Mouse (Mus musculus): ENCODE data around the gene Banf2.

Gene Banf2

GRCm38 (mm10) chr2:144026456-144026855 is 6.4 kb upstream of the Banf2 start:
- DNase-seq: no peak

DNA sequence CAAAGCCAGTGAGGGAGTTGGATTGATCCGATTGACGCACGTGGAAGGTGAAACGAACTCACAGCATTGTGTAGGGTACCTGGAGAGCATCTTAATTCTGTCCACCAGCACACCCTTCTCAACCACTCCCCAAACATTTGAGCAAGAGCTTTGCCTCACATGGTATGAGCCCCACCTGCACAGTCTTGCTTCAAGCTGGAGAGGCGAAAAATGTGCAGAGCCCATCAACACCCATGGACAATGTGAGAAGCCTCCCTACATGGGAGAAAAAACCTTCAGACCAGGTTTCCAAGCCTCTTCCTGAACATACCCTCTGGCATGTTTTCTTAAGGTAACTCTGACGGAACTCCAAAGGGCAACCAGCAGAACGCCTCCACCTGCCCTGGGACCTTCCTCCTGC is 2.1 kb upstream of the Banf2 start:
- no peak for DNase-seq

GRCm38 (mm10) chr2:144044726-144045125 is 11.9 kb downstream of the Banf2 start:
- DNase-seq: peak; percentile 88

DNA sequence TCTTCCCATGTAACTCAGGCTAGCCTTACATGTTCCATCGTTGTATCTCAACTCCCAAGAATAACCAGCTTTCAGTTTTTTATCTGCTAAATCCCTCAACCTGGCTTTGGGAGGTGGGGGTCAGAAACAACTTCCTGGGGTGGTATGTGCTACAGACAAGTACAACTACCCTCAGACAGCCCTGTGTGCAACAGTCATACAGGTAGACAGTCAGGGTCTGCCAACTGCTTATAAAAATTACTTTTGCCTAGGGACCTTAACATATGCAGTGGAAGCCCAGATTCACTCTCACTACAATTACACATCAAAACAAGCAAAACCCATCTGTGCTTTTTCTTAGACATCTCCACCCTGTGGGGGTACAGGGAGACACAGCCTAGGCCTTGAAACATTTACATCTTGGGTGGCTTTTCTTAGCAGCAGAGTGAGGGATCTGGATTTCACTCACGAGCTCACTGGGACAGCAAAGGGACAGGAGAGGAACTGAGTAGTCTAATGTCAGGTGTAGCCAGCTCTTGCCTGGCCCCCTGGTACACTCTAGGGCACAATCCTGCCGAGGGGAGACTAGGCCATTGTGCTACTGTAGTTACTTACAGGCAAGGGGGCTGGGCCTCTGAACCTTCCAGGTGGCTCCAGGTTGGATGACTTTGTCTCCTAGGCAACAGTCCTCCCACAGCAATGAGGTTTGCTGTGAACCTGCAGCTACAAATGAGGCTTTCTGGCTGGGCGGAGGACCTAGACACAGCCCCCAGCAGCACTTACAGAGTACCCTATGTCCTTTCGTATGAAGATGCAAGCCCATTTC is 13.1 kb downstream of the Banf2 start:
- DNase-seq: peak; percentile 45

GRCm38 (mm10) chr2:144046916-144047315 is 14.1 kb downstream of the Banf2 start:
- DNase-seq: no peak

DNA sequence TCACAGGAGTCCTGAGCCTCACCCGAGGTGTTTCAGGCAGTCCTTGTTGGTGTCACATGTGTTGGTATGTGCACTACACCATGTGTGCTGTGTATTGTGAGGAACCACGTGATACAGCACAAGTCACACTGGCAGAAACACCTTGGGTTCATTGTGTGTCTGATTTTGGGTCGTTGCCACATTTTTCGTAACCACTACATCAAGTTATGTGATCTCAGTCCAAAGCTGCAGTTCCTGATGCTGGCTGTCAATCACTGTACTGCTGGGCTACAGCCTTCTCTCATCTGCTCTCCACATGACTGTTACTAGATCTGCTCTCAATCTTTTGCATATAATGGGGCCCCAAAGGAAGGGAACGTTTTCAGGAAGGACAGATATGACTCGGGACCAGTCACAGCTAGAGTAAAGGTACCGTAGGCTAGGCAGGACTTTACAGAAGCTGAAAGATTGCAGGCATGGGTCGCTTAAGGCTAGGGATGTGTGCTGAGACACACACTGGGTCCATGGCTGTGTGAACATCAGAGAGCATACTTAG is 17.4 kb downstream of the Banf2 start:
- DNase-seq: no peak

GRCm38 (mm10) chr2:144050861-144051260 is 18.0 kb downstream of the Banf2 start:
- no peak for DNase-seq

- peak; percentile 57 for DNase-seq
Measured at GRCm38 (mm10) chr2:144052410-144053065, 19.7 kb downstream of the Banf2 start.

DNA sequence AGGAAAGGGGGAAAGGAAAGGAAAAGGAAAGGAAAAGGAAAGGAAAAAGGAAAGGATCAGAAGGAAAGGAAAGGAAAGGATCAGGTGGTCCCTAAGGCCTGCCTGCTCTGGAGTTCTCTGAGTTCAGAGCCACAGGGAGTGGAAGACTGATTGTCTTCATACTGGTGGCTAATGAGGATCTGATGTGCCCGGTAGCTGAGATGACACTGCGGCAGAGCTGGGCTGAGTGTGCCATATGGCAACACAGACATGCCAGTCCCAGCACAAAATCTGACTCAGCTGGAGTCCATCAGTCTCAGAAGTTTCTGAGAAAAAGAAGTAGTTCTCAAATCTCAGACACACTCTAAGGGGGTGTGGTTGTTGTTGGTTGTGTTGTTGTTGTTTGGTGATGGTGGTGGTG is 24.9 kb downstream of the Banf2 start:
- no peak for DNase-seq

- DNase-seq: no peak
Measured at GRCm38 (mm10) chr2:144061701-144062100, 28.8 kb downstream of the Banf2 start.

GRCm38 (mm10) chr2:144065499-144065898 is 32.6 kb downstream of the Banf2 start:
- no peak for DNase-seq

DNA sequence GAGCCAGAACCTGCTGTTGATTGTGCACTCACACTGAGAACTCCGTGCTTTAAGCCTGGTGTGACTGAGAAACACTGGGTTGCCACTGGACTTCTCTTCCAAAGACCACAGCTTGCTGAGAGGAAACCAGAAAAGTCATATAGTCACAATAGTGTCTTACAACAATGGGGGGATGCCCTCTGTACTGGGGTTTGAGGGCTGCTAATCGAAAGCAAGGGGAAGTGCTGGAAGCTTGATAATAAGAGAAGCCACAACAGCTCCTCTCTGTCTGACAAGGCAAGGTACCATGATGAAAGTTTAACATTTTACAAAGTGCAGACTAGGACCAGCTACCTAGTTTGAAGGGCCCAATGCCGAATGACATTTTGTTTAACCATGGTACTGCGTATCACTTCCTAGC is 36.8 kb downstream of the Banf2 start:
- DNase-seq: no peak

GRCm38 (mm10) chr2:144070479-144070878 is 37.6 kb downstream of the Banf2 start:
- DNase-seq: no peak

GRCm38 (mm10) chr2:144072642-144073041 is 39.8 kb downstream of the Banf2 start:
- no peak for DNase-seq

DNA sequence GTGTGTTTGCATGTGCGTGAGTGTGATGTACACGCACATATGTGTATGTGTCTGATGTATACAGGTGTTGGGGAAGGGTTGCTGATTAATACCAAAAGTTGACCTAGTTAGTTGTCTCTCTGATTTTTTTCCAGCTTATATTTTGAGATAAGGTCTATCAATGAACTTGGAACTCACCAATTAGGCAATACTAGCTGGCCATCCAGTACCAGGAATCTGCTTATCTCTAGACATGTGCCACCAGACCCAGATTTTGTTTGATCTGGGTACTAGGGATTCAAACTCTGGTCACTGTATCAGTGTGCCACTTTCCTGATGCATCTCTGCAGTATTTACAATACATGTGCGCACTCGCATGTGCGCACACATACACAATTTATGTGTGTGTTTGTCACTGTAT is 41.2 kb downstream of the Banf2 start:
- no peak for DNase-seq

DNA sequence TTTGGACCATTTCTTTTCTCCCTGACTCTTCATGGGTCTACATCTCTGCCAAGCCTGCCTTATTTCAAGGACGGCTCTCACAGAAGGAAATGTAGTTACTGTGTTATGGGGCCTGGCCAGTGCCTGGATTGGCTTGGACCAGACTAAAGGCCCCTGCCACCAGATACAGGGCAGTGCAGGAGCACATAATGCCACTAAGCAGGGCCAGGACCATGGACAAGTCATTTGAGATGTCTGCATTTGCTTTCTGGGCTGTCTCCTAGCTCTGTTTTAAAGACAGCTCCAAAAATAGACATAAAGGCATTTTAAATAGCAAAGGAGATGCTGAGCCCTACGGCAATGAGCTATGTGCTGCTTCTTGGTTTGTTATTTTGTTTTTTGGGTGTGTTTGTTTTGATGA is 43.8 kb downstream of the Banf2 start:
- no peak for DNase-seq

- DNase-seq: no peak
Measured at GRCm38 (mm10) chr2:144078897-144079296, 46.0 kb downstream of the Banf2 start.

DNA sequence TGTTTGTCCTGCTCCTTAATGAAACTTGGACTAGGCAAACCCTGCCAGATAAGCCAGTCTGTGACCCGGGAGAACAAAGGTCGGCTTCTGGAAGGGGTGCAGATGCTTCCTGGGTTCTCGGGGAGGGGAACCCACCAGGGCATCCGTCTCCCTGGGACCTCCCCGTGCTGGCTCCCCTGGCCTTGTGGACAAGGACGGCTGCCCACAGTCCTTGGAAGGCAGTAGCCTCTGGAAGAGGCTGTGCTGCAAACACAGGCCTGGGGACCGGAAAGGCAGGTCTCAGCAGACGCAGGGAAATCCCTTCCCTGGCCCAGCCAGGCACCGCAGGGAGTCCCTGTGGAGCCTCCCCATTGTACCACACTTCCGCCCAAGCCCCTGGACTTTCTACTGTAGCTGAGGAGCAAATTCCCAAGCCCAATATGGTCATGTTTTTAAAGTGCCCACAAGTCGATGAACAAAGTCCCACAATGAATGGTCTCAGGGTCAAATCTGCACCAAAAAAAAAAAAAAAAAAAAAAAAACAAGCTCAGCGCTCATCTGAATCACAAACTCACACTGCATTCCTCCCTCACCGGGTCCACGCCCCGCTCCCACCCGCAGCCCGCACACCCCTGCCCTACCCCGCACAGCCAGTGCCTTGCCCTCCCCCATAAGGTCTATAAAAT is 53.5 kb downstream of the Banf2 start:
- DNase-seq: no peak

DNA sequence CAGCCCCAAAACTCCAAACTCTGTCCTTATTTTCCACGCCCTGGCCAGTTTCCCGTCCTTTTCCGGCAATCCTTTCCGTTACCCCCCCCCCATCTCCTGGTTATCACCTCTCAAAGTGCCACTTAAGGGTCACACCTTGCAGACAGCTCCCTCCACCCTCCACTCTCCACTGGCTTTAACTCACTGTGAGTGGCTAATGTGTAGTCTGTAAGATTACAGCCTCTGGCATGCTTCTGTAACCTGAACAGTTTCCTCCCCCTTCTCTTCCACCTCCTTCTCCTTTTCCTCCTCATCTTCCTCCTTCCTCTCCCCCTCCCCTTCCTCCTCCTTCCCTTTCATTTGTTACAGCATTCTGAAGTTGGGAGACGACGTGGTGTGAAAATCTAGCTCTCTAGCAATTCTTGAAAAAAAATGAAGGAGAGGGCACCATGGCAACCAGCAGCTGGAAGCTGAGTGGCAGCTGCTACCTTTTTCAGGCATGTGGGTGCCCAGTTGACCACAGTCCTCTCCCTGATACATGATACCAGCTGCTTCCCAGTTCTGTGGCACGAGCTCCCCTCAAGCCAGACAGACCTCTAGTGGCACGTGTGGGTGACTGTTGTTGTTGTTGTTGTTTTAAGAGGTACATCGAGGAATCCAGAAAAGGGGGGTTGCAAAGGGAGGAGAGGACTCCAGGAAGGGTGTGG is 55.2 kb downstream of the Banf2 start:
- no peak for DNase-seq

DNA sequence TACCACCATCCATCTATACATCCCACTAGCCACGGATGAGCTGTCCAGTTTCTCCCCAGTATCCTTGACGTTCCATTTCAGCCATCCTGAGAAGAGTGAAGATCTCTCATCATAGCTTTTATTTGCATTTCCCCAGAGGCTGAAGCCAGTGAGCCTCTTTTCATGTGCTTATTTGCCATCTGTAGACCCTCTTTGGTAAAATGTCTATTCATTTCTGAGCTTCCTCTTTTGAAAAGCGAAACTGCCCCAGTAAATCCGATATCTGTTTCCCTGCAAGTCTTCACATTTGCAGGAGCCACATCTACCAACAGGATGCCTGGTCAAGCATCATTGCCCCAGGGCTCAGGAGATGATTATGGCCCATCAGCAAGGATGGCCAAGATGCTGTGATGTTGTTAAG is 59.9 kb downstream of the Banf2 start:
- DNase-seq: no peak

DNA sequence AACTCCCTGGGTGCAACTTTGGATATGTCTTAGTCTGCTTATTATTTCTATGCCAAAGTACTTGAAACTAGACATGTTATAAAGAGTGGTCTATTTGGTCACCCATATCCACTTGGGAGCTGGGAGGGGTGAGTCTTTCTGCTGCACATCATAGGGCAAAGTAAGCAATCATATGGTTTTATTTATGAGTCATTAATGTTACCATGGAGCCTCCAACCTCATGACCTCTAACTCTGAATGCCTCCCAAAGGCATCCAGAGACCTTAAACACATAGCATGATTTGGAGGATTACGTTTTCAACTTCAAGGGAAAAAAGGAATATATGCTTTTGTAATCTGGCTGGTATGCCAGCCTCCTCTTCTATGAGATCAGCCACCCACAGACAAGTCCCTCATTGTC is 61.9 kb downstream of the Banf2 start:
- DNase-seq: no peak

DNA sequence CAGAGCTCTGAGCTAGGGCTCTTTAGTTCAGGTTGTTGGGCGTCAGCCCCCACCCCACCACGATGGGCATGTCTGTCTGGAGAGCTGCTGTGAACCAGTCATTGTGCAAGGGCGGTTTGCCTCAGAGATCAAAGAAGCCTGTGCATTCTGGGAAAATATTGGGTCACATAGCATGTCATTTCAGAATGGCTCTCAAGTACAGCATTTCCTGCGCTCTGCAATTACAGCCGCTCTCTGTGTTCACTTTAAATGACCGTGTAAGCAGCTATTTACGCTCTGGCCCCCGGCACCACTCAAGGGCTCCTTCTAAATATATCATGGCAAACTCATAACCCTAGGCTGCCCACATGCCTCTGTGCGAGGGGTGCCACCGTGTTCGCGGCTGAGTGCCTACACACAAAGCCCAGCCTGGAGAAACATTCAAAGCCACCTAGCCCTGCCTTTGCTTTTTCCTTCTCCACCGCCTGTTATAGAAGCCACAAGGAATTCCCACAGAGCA is 68.7 kb downstream of the Banf2 start:
- DNase-seq: no peak

- no peak for DNase-seq
Measured at GRCm38 (mm10) chr2:144107374-144107773, 74.5 kb downstream of the Banf2 start.
